ENCODE assay signal across 20 mouse cellular contexts in the genomic region with DNA sequence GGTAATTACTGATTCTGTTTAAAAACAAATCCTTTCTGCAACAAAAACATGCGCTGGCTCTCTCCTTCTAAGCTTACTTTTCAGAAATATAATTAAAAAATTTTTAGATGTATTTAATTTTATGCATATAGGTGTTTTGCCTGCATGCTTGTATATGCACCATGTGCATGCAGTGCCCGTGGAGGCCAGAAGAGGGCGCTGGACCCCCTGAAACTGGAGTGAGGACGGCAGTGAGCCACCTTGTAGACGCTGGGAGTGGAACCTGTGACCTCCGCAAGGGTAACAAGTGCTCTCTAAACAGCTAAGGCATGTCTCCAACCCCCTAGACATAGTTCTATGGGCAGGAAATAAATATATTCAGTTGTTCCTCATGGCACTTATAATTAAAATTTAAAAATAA.
A peak's percentile ranks its signal among the peaks of the same experiment; 100 is the strongest.
DNase-seq lines count a peak whose midpoint lies in the region; ATAC-seq and TF ChIP-seq lines count a peak whose summit lies in the region.
"Had no signal": no experiment of that assay in that cellular context is flagged by ENCODE, and none has a peak within 500 bp of the region (broad histone marks: within the 10 kb centered on the region; RNA-seq: fewer than 3 reads in every experiment).

No protein-coding gene starts in this region.

- H3K4me1 ChIP-seq in liver, embryonic 14.5 days (replicated peaks; ENCODE audit: control insufficient read depth in 2 of 2, insufficient read depth in 2 of 2, low read length in 1 of 2) = no peaks in the 10 kb centered on the region
- no peaks in the 10 kb centered on the region for H3K4me1 ChIP-seq in liver, embryonic 12.5 days
- no peaks in the 10 kb centered on the region for H3K4me1 ChIP-seq in testis, adult 2 months (ENCODE audit: control insufficient read depth, insufficient read depth, low read length)
- H3K4me1 ChIP-seq: stomach, embryonic 15.5 days had no signal

- intact Hi-C loops in gastrocnemius, adult 2 months (cut with DNase I) = loop anchor here (10.0 kb wide), 1 partner anchor 193 kb away; no protein-coding TSS in a partner anchor
- intact Hi-C loops in gastrocnemius, postnatal 14 days (cut with DNase I; ENCODE audit: low total_unique reads) = loop anchor here (10.0 kb wide), 1 partner anchor 47 kb away; no protein-coding TSS in a partner anchor

- no peaks in the 10 kb centered on the region for H3K9me3 ChIP-seq in liver, embryonic 14.5 days (ENCODE audit: control insufficient read depth, low read length)
- H3K9me3 ChIP-seq in liver, embryonic 12.5 days (replicated peaks) = peaks cover 7% of the 10 kb centered on the region; the same call in 1 of the 2 replicates
- H3K9me3 ChIP-seq: midbrain, embryonic 13.5 days; neural tube, embryonic 13.5 days; stomach, embryonic 15.5 days had no signal

- no peak overlapping the region for H3K4me3 ChIP-seq in gastrocnemius, adult 2 months
- H3K4me3 ChIP-seq in liver, embryonic 14.5 days (ENCODE audit: insufficient read depth in 1 of 2, low read depth in 2 of 2, low read length in 2 of 2) = no peak overlapping the region
- no peak overlapping the region for H3K4me3 ChIP-seq in liver, embryonic 12.5 days
- H3K4me3 ChIP-seq in testis, adult 2 months (ENCODE audit: control insufficient read depth, low read depth, low read length) = no peak overlapping the region
- H3K4me3 ChIP-seq: forebrain, embryonic 12.5 days; midbrain, embryonic 13.5 days; neural tube, embryonic 13.5 days; stomach, embryonic 15.5 days had no signal

- TF ChIP-seq POLR2A in testis, adult 2 months (IDR thresholded peaks at IDR 0.05; ENCODE audit: control insufficient read depth, low read depth, low read length) = no peak

- DNase-seq in gastrocnemius, adult 2 months = no peak
- no peak for DNase-seq in gastrocnemius, postnatal 14 days
- DNase-seq in liver, embryonic 14.5 days (ENCODE audit: low read depth in 3 of 3, low spot score in 3 of 3) = no peak
- DNase-seq in testis, postnatal 10 days (ENCODE audit: low spot score) = no peak
- DNase-seq in ovary, adult 18-20 months (ENCODE audit: low spot score) = no peak
- no peak for DNase-seq in MN1 (ENCODE audit: low spot score)
- DNase-seq: adrenal gland, postnatal 14 days; cerebellum, adult 8-10 months; gastrocnemius, postnatal 25 days; kidney, adult 9 months; kidney, postnatal 36 days; layer of hippocampus, adult 9-11 months; spleen, adult 18-20 months had no signal

- H3K9ac ChIP-seq in liver, embryonic 14.5 days (replicated peaks) = no peak overlapping the region
- no peak overlapping the region for H3K9ac ChIP-seq in liver, embryonic 12.5 days
- H3K9ac ChIP-seq: forebrain, embryonic 12.5 days; midbrain, embryonic 13.5 days; neural tube, embryonic 13.5 days; stomach, embryonic 15.5 days had no signal

- no peak for TF ChIP-seq EP300 in liver, embryonic 14.5 days (IDR thresholded peaks at IDR 0.05; ENCODE audit: low read depth)

- 65% methylated on average over 6 of the region's 6 CpGs for WGBS in liver, embryonic 14.5 days (ENCODE audit: insufficient replicate concordance)
- WGBS in liver, embryonic 12.5 days (ENCODE audit: insufficient replicate concordance) = 67% methylated on average over 6 of the region's 6 CpGs

- no peaks in the 10 kb centered on the region for H3K36me3 ChIP-seq in liver, embryonic 14.5 days (replicated peaks; ENCODE audit: control insufficient read depth, insufficient read depth, low read depth)
- H3K36me3 ChIP-seq in liver, embryonic 12.5 days = no peaks in the 10 kb centered on the region
- no peaks in the 10 kb centered on the region for H3K36me3 ChIP-seq in testis, adult 2 months (ENCODE audit: control insufficient read depth, insufficient read depth, low read length)
- H3K36me3 ChIP-seq: forebrain, embryonic 12.5 days; midbrain, embryonic 13.5 days; neural tube, embryonic 13.5 days; stomach, embryonic 15.5 days had no signal

- no peak overlapping the region for H3K27ac ChIP-seq in gastrocnemius, adult 2 months
- H3K27ac ChIP-seq in liver, embryonic 14.5 days = no peak overlapping the region
- no peak overlapping the region for H3K27ac ChIP-seq in liver, embryonic 12.5 days
- no peak overlapping the region for H3K27ac ChIP-seq in testis, adult 2 months (ENCODE audit: control insufficient read depth, insufficient read depth, low read depth, low read length)
- H3K27ac ChIP-seq: forebrain, embryonic 12.5 days; midbrain, embryonic 13.5 days; neural tube, embryonic 13.5 days; stomach, embryonic 15.5 days had no signal

- no peak for ATAC-seq in liver, embryonic 14.5 days (ENCODE audit: insufficient read depth)
- no peak for ATAC-seq in liver, embryonic 12.5 days
- ATAC-seq: midbrain, embryonic 13.5 days; Patski had no signal

- H3K27me3 ChIP-seq in liver, embryonic 14.5 days (ENCODE audit: control insufficient read depth, insufficient read depth, low read length) = no peaks in the 10 kb centered on the region
- H3K27me3 ChIP-seq in liver, embryonic 12.5 days (replicated peaks) = peaks cover 53% of the 10 kb centered on the region
- H3K27me3 ChIP-seq in testis, adult 2 months (ENCODE audit: control insufficient read depth, insufficient read depth, low read length) = no peaks in the 10 kb centered on the region
- H3K27me3 ChIP-seq: midbrain, embryonic 13.5 days; Patski; stomach, embryonic 15.5 days had no signal

- H3K4me2 ChIP-seq in liver, embryonic 14.5 days (ENCODE audit: low read depth) = no peak overlapping the region
- no peak overlapping the region for H3K4me2 ChIP-seq in liver, embryonic 12.5 days
- H3K4me2 ChIP-seq: forebrain, embryonic 12.5 days; midbrain, embryonic 13.5 days; neural tube, embryonic 13.5 days; stomach, embryonic 15.5 days had no signal

- peak; percentile 12; the same call in 1 of the 2 replicates for TF ChIP-seq CTCF in gastrocnemius, adult 2 months (IDR thresholded peaks at IDR 0.05)
- peak; percentile 61 for TF ChIP-seq CTCF in liver, embryonic 14.5 days (IDR thresholded peaks at IDR 0.05; ENCODE audit: low read depth)
- TF ChIP-seq CTCF in testis, adult 2 months (IDR thresholded peaks at IDR 0.05; ENCODE audit: control insufficient read depth, insufficient read depth, insufficient replicate concordance, low read depth, low read length) = peak; percentile 84

Comparison
In these comparisons a context has a peak if more than half of its experiments do, and no peak if none do; other contexts are left out.
1. CTCF ChIP-seq: peak in every context shown above with its lines; median percentile 84 in testis, adult 2 months; 61 in liver, embryonic 14.5 days; 12 in gastrocnemius, adult 2 months.